Mouse (Mus musculus) cerebellum, adult 2 months (tissue): Measurements from ENCODE around the gene Arl2.

Experiments
- CTCF ChIP-seq: fragments of 200-500 bp; IDR thresholded peaks from 2 replicates; pipeline ENCODE4 v1.5.1; 2011; ENCODE audit warnings: low read depth, mild to moderate bottlenecking, control low read depth, low read length, moderate library complexity, borderline replicate concordance; ENCODE audit not compliant: insufficient read depth
- POLR2A ChIP-seq: fragments of 200-500 bp; IDR thresholded peaks from 2 replicates; pipeline ENCODE4 v1.6.1; 2011; ENCODE audit warnings: low read length, control low read depth, borderline replicate concordance; ENCODE audit not compliant: insufficient read depth

GRCm38 (mm10) chr19:6104476-6104875 is 36.9 kb downstream of the Arl2 start:
- no peak for TF ChIP-seq POLR2A
- no peak for TF ChIP-seq CTCF
